Mouse (Mus musculus) liver, embryonic 16.5 days (tissue): ENCODE measurements around the gene Clec12b. TPM values are rescaled to one million over a fixed set of nuclear protein-coding genes. Genes with fewer than 3 reads are reported as not detected.

Experiments
- ATAC-seq: fragments of 200-750 bp; cut with Nextera tagmentation; 2 replicates; pipeline ENCODE4 v1.8.0; 2017; ENCODE audit warnings: low read depth, mild to moderate bottlenecking, moderate number of reproducible peaks, moderate library complexity
- H3K27ac ChIP-seq: fragments of 300-500 bp; sonication (generic); 2 replicates; pipeline ENCODE4 v1.5.1; 2014; ENCODE audit warnings: mild to moderate bottlenecking, low read length
- H3K27me3 ChIP-seq: fragments of 300-500 bp; sonication (generic); 2 replicates; pipeline ENCODE4 v1.6.1; 2014; ENCODE audit warnings: low read depth, low read length, mixed read lengths; ENCODE audit not compliant: control insufficient read depth, insufficient read depth
- H3K36me3 ChIP-seq: fragments of 300-500 bp; sonication (generic); 2 replicates; pipeline ENCODE4 v1.6.1; 2014; ENCODE audit warnings: mild to moderate bottlenecking; ENCODE audit not compliant: control insufficient read depth, insufficient read depth
- H3K4me1 ChIP-seq: fragments of 300-500 bp; sonication (generic); 2 replicates; pipeline ENCODE4 v1.6.1; 2014; ENCODE audit warnings: low read depth, low read length, mixed read lengths; ENCODE audit not compliant: control insufficient read depth
- H3K4me2 ChIP-seq: fragments of 300-500 bp; sonication (generic); 2 replicates; pipeline ENCODE4 v1.6.1; 2014; ENCODE audit warnings: low read depth, low read length, mixed read lengths
- H3K4me3 ChIP-seq: fragments of 300-500 bp; sonication (generic); 2 replicates; pipeline ENCODE4 v1.5.1; 2014; ENCODE audit warnings: low read depth, mild to moderate bottlenecking, low read length
- H3K9ac ChIP-seq: fragments of 300-500 bp; sonication (generic); 2 replicates; pipeline ENCODE4 v1.6.1; 2014; ENCODE audit warnings: low read depth, low read length
- H3K9me3 ChIP-seq: fragments of 300-500 bp; sonication (generic); replicated peaks from 2 replicates; pipeline ENCODE4 v1.6.1; 2016; ENCODE audit warnings: low read length; ENCODE audit not compliant: control insufficient read depth
- WGBS: fragments of 180-500 bp; shearing (Covaris S2); extraction: QIAGEN DNeasy Blood & Tissue Kit; methylation state at CpG from one replicate; pipeline ENCODE4 v1.1.7; 2014; ENCODE audit not compliant: insufficient replicate concordance; 5-methylcytosine and 5-hydroxymethylcytosine counted together
- polyA plus RNA-seq: library from polyadenylated mRNA; unstranded; fragments of >200 nt; fragmentation: Nextera tagmentation; extraction: Ambion mirVana; gene quantifications from 2 replicates; pipeline ENCODE4 v1.2.1, GENCODE M21; 2015

The Clec12b gene
- polyA plus RNA-seq, 1 experiment from 2014 or later, result not detected

DNA sequence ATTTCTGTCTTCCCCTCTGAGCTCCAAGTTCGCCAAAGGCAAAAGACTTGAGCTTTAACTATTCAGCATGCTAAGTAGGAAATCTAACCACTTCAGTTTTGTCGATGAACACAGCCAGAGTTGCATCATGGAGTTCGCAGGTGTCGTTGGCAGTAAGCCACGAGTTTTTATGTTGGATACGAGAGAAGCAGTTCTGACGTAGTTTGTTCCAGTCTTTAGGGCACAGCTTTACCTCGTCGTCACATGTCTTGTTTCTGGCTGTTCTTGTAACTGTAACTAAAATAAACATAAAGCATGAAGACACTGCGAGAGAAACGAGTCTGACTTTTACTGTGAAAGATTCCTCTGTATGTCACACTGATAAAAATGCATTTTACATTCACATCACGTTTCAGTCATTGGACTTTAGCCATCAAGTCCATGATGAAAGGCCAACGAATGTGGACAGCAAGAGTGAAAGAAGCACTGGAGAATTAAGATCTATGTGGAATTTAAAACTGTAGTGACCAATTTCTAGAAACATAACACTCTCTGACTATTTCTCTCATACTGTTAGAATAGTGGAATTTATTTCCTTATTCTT, 59.0 kb downstream of the Clec12b start:
- no peaks in the 10 kb centered on the region for H3K36me3 ChIP-seq
- no peak overlapping the region for H3K27ac ChIP-seq
- no peak overlapping the region for H3K4me3 ChIP-seq
- H3K4me1 ChIP-seq, result no peaks in the 10 kb centered on the region
- H3K27me3 ChIP-seq, result no peaks in the 10 kb centered on the region
- 52% methylated on average over 13 of the region's 13 CpGs for WGBS
- H3K9me3 ChIP-seq, result no peaks in the 10 kb centered on the region
- H3K4me2 ChIP-seq, result no peak overlapping the region
- ATAC-seq, result no peak
- no peak overlapping the region for H3K9ac ChIP-seq

DNA sequence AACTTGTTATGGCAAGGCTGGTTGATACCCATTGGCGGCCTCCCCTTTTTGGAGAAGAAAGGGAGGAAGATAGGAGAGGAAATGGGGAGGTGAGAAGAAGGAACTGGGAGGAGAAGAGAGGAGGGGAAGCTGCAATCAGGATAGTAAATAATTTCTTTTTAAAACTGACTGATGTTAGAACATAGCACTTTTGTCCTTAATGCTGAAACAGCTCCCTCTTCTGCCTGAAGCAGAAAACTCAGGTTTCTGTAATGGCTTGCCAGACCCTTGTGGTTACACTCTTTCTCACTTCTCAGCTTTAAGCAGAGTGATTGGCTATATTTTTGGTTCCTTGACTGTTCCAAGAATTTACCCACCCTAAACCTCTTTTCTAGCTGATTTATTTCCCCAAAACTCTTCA, 59.7 kb downstream of the Clec12b start:
- Histone ChIP-seq H3K9me3 (no peaks in the 10 kb centered on the region), H3K4me1 (no peaks in the 10 kb centered on the region), H3K4me2 (no peak overlapping the region), H3K27ac (no peak overlapping the region), H3K27me3 (no peaks in the 10 kb centered on the region), H3K36me3 (no peaks in the 10 kb centered on the region), H3K4me3 (no peak overlapping the region), H3K9ac (no peak overlapping the region)
- 36% methylated on average over 1 of the region's 1 CpGs for WGBS
- ATAC-seq, result no peak

Other genes with a start within 250 kb of the Clec12b start
- 0.41 and 0.70 TPM in 2 replicates for gene Clec2d, start 205.3 kb downstream of the Clec12b start, polyA plus RNA-seq
- 0.61 and 0.65 TPM in 2 replicates for gene Cd69, start 110.4 kb downstream of the Clec12b start, polyA plus RNA-seq
- gene 4922502D21Rik, start 54.1 kb downstream of the Clec12b start, polyA plus RNA-seq, result not detected in 2 replicates
- 13.1 and 13.7 TPM in 2 replicates for gene Clec12a, start 43.2 kb downstream of the Clec12b start, polyA plus RNA-seq
- gene Clec1b, start 11.4 kb upstream of the Clec12b start, polyA plus RNA-seq, result 26.1 and 26.7 TPM in 2 replicates
- gene Clec9a, start 23.0 kb upstream of the Clec12b start, polyA plus RNA-seq, result 0.30 and 0.33 TPM in 2 replicates
- 0.21 and 0.36 TPM in 2 replicates for gene Clec1a, start 66.1 kb upstream of the Clec12b start, polyA plus RNA-seq
- 1.2 and 1.3 TPM in 2 replicates for gene Olr1, start 121.3 kb upstream of the Clec12b start, polyA plus RNA-seq
- 0.04 TPM in 1 of 2 replicates, not detected in the other for gene Tmem52b, start 126.7 kb upstream of the Clec12b start, polyA plus RNA-seq
- gene Gabarapl1, start 147.3 kb upstream of the Clec12b start, polyA plus RNA-seq, result 28.4 and 28.6 TPM in 2 replicates
- gene Klre1, start 192.0 kb upstream of the Clec12b start, polyA plus RNA-seq, result 0.13 TPM in 1 of 2 replicates, not detected in the other
- 0.68 and 1.0 TPM in 2 replicates for gene Klrd1, start 205.9 kb upstream of the Clec12b start, polyA plus RNA-seq
- gene Klrk1, start 238.0 kb upstream of the Clec12b start, polyA plus RNA-seq, result 0.68 and 0.77 TPM in 2 replicates